Mouse (Mus musculus): ENCODE results near the gene Gm21411.
"Not testable (repeated sequence)": the region's sequence is repeated elsewhere in the genome, so short reads cannot be mapped to it uniquely, and the experiment has no call there.

Gm21411 gene

GRCm38 (mm10) chr4:146909386-146910137, at the start of gene Gm21411:
Gm21411 (minus strand) TSS chr4:146909590.
- DNase-seq (ENCODE audit: low read depth), result not testable (repeated sequence)

GRCm38 (mm10) chr4:146941691-146942090, 32.3 kb upstream of the Gm21411 start:
- not testable (repeated sequence) for DNase-seq (ENCODE audit: low read depth)

DNA sequence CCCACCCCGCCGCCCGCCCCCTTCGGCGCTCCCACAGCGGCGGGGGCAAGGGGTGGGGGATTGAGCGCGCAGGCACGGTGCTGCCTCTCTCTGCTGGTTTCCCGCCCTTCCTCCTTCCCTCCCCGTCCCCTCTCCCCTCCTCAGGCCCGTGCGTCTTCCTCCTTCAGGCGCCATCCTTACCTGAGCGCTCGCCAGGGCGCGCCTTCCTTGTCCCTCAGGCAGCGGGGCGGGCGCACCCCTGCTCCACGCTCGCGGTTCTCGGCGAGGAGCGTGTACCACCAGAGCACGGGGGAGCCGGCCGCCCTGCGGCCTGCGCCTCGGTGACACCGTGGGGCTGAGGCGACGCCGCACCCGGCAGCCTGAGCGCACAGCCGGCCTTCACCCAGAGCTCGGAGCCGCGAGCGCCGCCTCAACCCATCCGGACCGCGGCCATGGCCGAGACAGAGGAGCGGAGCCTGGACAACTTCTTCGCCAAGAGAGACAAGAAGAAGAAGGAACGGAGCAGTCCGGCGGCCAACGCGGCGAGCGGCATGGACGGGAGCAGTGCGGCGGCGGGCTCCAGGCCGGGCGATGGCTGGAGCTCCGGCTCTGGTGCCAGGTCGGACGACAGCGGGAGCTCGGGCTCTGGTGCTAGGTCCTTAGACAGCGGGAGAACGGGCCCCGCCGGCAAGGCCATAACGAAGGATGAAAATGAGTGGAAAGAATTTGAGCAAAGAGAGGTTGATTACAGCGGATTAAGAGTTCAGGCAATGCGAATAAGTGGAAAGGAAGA, 23.1 kb upstream of the Gm21411 start:
- no peak for DNase-seq (ENCODE audit: low read depth)

- DNase-seq (ENCODE audit: low read depth), result no peak
These were observed 5.8 kb upstream of the Gm21411 start for GRCm38 (mm10) chr4:146915196-146915595.

GRCm38 (mm10) chr4:146908131-146908530, 1.3 kb downstream of the Gm21411 start:
- not testable (repeated sequence) for DNase-seq (ENCODE audit: low read depth)

- not testable (repeated sequence) for DNase-seq (ENCODE audit: low read depth)
These were observed 4.6 kb downstream of the Gm21411 start for GRCm38 (mm10) chr4:146904782-146905181.

- DNase-seq (ENCODE audit: low read depth), result not testable (repeated sequence)
These were observed 6.3 kb downstream of the Gm21411 start for GRCm38 (mm10) chr4:146903126-146903525.

Measured in c-Kit-positive CD71-positive TER-119-negative erythroid progenitor cells, embryonic 14.5 days (primary cell).